Mouse (Mus musculus) splenic B cell, adult 2 months (primary cell): ENCODE results near the gene 1700042G07Rik.
A peak's percentile ranks its signal among the peaks of the same experiment; 100 is the strongest.
"Not testable (repeated sequence)": the region's sequence is repeated elsewhere in the genome, so short reads cannot be mapped to it uniquely, and the experiment has no call there.

Experiments used
- DNase-seq: peaks from one replicate; pipeline ENCODE4 v3.0.0-alpha.2; 2011; ENCODE audit warnings: low read depth, low spot score
- H3K27me3 ChIP-seq: 2 replicates; pipeline ENCODE4 v1.6.1; 2012; ENCODE audit warnings: mild to moderate bottlenecking, low read length, moderate library complexity, mixed read lengths; ENCODE audit not compliant: control insufficient read depth, poor library complexity, insufficient read depth, severe bottlenecking
- H3K36me3 ChIP-seq: 2 replicates; pipeline ENCODE4 v1.6.1; 2012; ENCODE audit warnings: mild to moderate bottlenecking, low read length, moderate library complexity, mixed read lengths; ENCODE audit not compliant: control insufficient read depth, poor library complexity, insufficient read depth, severe bottlenecking

Gene 1700042G07Rik

DNA sequence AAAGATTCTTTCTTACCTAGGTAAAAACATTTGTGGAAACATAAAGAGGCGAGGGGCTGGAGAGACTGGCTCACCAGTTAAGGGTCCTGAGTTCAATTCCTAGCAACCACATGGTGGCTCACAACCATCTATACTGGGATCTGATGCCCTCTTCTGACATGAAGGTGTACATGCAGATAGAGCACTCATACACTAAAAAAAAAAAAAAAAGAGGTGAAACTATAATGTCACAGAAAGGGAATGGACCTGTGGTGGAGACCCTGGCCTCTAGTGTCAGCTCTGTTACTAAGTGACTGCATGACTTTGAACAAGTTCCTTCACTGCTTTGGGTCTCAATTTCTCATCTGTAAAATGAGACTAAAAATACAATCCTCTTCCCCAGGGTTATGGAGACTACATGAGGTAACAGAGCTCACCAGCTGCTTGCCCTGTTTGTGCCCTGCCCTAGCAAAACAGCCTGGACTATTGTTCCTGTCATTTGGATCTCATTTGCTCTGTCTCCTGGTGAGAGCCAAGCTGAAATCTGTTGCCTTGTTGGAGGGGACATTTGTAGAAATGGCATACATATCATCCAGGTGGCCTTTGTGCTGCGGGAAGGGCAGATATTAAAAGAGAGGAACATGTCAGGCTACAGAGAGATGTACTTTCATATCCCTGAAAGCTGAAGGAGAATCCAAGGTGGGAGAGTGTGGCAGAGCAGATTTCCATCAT is 42.9 kb downstream of the 1700042G07Rik start:
- Histone ChIP-seq H3K27me3 (no peaks in the 10 kb centered on the region; the same call in 1 of the 2 replicates), H3K36me3 (no peaks in the 10 kb centered on the region)
- no peak for DNase-seq

DNA sequence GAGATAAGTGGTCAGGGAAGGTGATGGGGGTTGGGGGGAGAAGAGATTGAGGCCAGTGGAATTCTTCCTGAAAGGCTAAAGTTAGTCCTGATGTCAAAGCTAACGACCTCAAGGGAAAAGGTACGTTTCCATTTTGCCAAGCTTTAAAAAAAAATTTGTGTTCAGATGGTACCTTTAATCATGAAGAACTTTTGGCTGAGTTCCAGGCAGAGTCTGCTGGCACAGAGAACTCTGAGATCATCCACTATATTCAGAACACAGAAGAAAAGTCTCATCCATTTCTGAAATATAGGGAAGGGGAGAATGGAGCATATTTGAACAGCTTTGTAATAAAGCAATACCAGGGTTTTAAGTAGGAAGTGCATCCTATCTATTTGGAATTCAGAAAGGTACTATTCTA is 43.9 kb downstream of the 1700042G07Rik start:
- H3K27me3 ChIP-seq = no peaks in the 10 kb centered on the region; the same call in 1 of the 2 replicates
- H3K36me3 ChIP-seq = no peaks in the 10 kb centered on the region
- no peak for DNase-seq

DNA sequence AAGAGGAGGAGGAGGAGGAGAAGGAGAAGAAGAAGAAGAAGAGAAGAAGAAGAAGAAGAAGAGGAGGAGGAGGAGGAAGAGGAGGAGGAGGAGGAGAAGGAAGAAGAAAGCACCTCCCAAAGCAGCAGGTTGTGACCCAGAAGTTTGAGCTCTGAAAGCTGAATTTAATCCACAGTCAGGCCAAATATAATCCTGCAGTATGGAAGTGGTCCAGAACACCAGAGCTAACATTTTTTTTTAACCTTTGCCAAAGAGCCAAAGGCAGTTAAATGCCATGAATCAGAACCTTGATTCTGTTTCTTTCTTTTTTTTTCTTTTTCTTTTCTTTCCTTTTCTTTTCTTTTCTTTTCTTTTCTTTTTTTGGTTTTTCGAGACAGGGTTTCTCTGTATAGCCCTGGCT is 44.5 kb downstream of the 1700042G07Rik start:
- H3K36me3 ChIP-seq, DNase-seq, H3K27me3 ChIP-seq: not testable (repeated sequence)

DNA sequence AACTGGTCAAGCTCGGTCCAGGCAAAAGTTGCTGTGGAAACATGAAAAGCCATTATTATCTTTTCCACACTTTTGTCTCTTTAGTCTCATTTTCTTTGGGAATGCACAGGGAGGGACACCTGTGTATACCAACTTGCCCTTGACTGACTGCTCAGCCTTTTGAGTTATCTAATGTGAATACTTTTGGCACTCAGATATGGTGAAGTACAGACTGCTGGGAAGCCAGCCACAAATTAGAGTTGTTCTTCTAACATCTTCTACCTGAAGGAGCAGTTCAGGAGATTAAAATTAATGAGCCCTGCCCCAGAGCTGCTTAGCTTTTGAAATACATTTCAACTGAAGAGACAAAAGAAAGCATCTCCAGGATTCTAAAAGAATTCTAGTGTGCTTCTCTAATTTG is 45.9 kb downstream of the 1700042G07Rik start:
- no peak for DNase-seq
- Histone ChIP-seq H3K36me3 (no peaks in the 10 kb centered on the region), H3K27me3 (no peaks in the 10 kb centered on the region; the same call in 1 of the 2 replicates)

DNA sequence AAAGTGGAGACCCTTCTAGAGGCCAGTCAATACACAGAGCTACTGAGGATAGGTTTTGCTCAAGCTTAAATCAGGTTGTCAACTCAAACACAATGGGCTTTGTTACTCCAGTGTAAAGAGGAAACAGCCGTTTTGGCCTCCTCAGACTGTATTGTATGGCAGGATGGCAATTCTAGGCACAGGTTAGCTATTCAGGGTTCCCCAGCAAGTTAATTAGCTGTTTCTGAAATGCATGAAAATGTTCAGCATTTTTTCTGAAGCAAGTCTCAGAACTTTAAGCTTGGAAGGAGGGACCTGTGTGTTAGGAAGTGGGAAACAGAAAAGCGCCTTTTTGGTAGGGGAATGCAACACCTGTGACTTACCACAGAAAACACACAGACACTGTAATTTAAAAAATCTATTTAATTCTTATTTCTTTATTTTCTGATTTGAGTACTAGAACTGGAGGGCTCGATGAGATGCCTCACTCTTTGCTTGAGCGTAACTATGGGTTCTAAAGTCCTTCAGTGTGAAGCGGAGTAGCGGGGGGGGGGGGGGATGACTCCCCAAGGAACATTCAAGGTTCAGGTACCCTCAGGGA is 47.0 kb downstream of the 1700042G07Rik start:
- Histone ChIP-seq H3K36me3 (no peaks in the 10 kb centered on the region), H3K27me3 (no peaks in the 10 kb centered on the region; the same call in 1 of the 2 replicates)
- peak; percentile 18 for DNase-seq

DNA sequence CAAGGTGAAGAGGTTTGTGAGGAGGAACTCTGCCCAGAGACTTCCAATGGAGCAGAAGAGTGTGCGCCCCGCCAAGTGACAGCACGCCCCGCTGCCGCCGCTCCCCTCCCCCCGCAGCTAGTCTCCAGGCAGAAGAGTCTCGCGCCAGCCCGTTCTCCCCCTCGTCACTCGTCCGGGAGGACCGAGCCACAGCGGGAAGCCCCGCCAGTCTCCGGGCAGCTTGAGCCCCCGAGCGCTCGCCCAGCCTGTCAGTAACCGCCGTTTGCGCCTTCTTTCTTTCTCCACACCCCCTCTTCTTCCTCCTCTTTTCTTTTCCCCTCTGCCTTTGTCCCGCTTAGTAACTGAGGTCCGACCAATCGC is 47.6 kb downstream of the 1700042G07Rik start:
- Histone ChIP-seq H3K27me3 (no peaks in the 10 kb centered on the region; the same call in 1 of the 2 replicates), H3K36me3 (no peaks in the 10 kb centered on the region)
- DNase-seq = no peak

DNA sequence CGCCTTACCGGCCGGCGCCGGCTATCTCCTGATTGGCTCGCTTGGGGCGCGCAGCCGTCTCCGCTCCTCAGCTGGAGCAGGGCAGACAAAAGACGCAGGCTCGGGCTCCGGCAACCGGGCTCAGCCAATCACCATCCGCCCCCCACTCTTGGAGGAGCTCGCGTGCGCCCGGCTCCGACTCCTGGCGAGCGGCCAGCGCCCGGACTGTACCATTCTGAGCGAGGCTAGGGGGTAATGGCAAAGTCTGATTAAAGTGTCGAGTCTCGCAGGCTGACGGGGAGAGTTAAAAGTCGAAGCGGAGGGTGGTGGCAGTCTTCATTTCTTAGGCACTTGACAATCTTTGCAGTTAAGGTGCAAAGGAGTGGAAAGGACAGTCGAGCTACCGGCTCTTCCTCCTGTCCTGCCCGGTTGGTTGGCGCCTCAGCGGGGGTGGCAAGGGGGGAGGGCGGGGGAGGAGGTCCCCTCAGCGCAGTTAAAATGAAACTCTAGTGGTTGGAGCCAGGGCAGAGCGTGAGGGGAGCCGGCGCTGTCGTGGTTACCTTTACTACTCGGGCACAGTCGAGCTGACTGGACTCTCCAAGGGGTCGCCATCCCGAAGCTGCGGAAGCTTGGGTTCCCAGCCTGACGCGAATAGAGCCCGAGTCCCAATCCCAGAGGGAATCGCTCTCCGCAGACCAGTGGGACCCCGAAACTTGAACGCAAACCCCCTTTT is 48.1 kb downstream of the 1700042G07Rik start, which contains the start of gene Pik3r3:
Gene Pik3r3, plus strand, starts transcription at position 479 of the 712 bp plus-strand sequence.
- H3K27me3 ChIP-seq = no peaks in the 10 kb centered on the region; the same call in 1 of the 2 replicates

DNA sequence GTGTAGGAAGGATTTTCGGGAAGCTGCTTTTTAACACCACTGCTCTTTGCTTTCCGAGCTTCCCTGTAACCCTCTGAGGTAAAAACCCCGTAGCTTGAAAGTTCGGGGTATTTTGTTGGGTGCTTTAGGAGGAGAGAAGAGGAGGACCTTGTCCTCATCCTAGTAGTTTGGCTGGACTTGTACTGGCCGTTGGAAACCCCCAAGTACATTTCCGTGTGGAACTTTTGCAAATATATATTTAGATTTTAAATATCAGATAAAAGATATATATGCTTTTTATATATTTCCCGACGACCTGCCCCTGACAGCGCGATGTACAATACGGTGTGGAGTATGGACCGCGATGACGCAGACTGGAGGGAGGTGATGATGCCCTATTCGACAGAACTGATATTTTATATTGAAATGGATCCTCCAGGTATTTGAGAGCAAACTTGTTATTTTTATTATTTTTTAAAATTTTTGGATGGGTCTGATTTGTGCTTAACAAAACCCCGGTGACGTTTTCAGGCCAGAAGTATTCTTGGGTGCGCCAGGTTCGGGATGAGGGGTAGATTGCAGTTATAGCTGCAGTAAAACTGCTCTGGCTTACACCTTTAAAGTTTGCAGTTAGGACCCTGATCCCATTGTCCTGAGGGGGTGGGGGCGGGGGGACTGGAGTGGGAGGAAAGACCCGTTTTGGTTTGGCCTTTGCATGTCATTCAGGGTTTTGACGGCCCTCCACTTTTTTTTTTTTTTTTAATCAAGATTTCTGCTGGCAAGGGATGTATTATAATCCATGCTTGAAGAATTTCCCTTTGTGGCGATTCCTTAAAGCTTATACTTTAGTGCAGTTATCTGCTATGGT is 49.0 kb downstream of the 1700042G07Rik start:
- peak; percentile 41 for DNase-seq
- H3K27me3 ChIP-seq = no peaks in the 10 kb centered on the region
- H3K36me3 ChIP-seq = no peaks in the 10 kb centered on the region

More for the DNA sequence above, 48.1 kb downstream of the 1700042G07Rik start, which contains the start of gene Pik3r3:
- DNase-seq = peak; percentile 98
- no peaks in the 10 kb centered on the region for H3K36me3 ChIP-seq

DNA sequence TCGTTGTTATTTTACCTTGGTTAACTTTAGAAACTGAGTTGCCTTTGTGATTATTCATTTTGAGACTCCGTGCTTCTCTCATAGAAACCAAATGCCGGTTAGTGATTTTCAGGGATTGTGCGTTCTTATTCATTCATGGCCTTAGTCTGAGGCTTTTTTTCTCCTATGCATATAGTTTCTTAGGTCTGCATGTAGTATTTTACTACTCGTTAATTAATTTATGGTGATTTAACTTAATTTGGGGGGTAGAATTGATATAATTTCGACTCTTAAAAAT is 49.6 kb downstream of the 1700042G07Rik start:
- Histone ChIP-seq H3K27me3 (no peaks in the 10 kb centered on the region), H3K36me3 (no peaks in the 10 kb centered on the region)
- DNase-seq = no peak
